14 mouse cellular contexts compared by ENCODE assay signal in genomic region chr13:77046416-77046815, GRCm38 (mm10).
A peak's percentile ranks its signal among the peaks of the same experiment; 100 is the strongest.
DNase-seq lines count a peak whose midpoint lies in the region; ATAC-seq and TF ChIP-seq lines count a peak whose summit lies in the region.
"Had no signal": no experiment of that assay in that cellular context is flagged by ENCODE, and none has a peak within 500 bp of the region (broad histone marks: within the 10 kb centered on the region; RNA-seq: fewer than 3 reads in every experiment).

No protein-coding gene starts in this region.

- H3K4me2 ChIP-seq in forebrain, embryonic 15.5 days (replicated peaks), result peak overlapping the region; percentile 36
- no peak overlapping the region for H3K4me2 ChIP-seq in lung, postnatal 0 days (replicated peaks; ENCODE audit: low read depth, low read length)
- H3K4me2 ChIP-seq: kidney, embryonic 15.5 days; liver, embryonic 13.5 days had no signal

- peak; percentile 78 for DNase-seq in heart, adult 11 months
- DNase-seq in heart, adult 2 months, result no peak
- peak; percentile 47 for DNase-seq in brain, adult 2 months (ENCODE audit: low read depth, low spot score)
- peak; percentile 9 to 13 for DNase-seq in left cerebral cortex, postnatal 14 days (ENCODE audit: low spot score in 2 of 2)
- no peak for DNase-seq in thymus, postnatal 0 days (ENCODE audit: low spot score)
- no peak for DNase-seq in kidney, adult 8-10 months
- no peak for DNase-seq in lung, postnatal 0 days (ENCODE audit: low spot score)
- DNase-seq: adrenal gland, postnatal 25 days; gastrocnemius, postnatal 36 days; liver, embryonic 13.5 days had no signal

- TF ChIP-seq EP300 in heart, adult 2 months (IDR thresholded peaks at IDR 0.05; ENCODE audit: insufficient read depth, low read depth, low read length), result no peak
- no peak for TF ChIP-seq EP300 in lung, postnatal 0 days (IDR thresholded peaks at IDR 0.05)

- H3K4me1 ChIP-seq in heart, adult 2 months (ENCODE audit: control insufficient read depth, insufficient read depth, low read length), result no peaks in the 10 kb centered on the region; the same call in 1 of the 2 replicates
- H3K4me1 ChIP-seq in forebrain, embryonic 15.5 days, result peaks cover 15% of the 10 kb centered on the region; the same call in 1 of the 2 replicates
- no peaks in the 10 kb centered on the region for H3K4me1 ChIP-seq in lung, postnatal 0 days (ENCODE audit: insufficient read depth, low read depth, low read length)
- H3K4me1 ChIP-seq: kidney, embryonic 15.5 days; liver, embryonic 13.5 days had no signal

- H3K9ac ChIP-seq in heart, adult 2 months (ENCODE audit: low read depth, low read length), result no peak overlapping the region
- peak overlapping the region; percentile 42 for H3K9ac ChIP-seq in forebrain, embryonic 15.5 days (replicated peaks)
- H3K9ac ChIP-seq in lung, postnatal 0 days (replicated peaks; ENCODE audit: low read depth), result no peak overlapping the region
- H3K9ac ChIP-seq: kidney, embryonic 15.5 days; liver, embryonic 13.5 days had no signal

- no peaks in the 10 kb centered on the region for H3K79me2 ChIP-seq in heart, adult 2 months (replicated peaks; ENCODE audit: control insufficient read depth, insufficient read depth, low read length)

- H3K4me3 ChIP-seq in heart, adult 2 months, result no peak overlapping the region
- peak overlapping the region; percentile 36 for H3K4me3 ChIP-seq in forebrain, embryonic 15.5 days
- H3K4me3 ChIP-seq in lung, postnatal 0 days (ENCODE audit: low read depth, low read length), result no peak overlapping the region
- H3K4me3 ChIP-seq: kidney, embryonic 15.5 days; liver, embryonic 13.5 days had no signal

- peak; percentile 44 for ATAC-seq in forebrain, embryonic 15.5 days (replicated peaks)
- ATAC-seq in lung, postnatal 0 days, result no peak
- ATAC-seq: CD4-positive, CD25-positive, alpha-beta regulatory T cell, adult 4 months; Patski had no signal

- WGBS in heart, adult 2 months, result 32% methylated on average over 10 of the region's 10 CpGs
- WGBS in forebrain, embryonic 15.5 days, result 44% methylated on average over 10 of the region's 10 CpGs
- WGBS in lung, postnatal 0 days, result 70% methylated on average over 10 of the region's 10 CpGs

- no peak for TF ChIP-seq POLR2A in heart, adult 2 months (IDR thresholded peaks at IDR 0.05; ENCODE audit: insufficient read depth, low read depth, low read length)

- no peaks in the 10 kb centered on the region for H3K9me3 ChIP-seq in forebrain, embryonic 15.5 days
- no peaks in the 10 kb centered on the region for H3K9me3 ChIP-seq in lung, postnatal 0 days (ENCODE audit: low read length)
- H3K9me3 ChIP-seq: kidney, embryonic 15.5 days; liver, embryonic 13.5 days had no signal

- intact Hi-C loops in heart, adult 2 months (cut with DNase I), result loop anchor here (10.0 kb wide), 1 partner anchor 1138 kb away; no protein-coding TSS in a partner anchor
- intact Hi-C loops in left cerebral cortex, postnatal 14 days (cut with DNase I), result loop anchor here (5.0 kb wide), 2 partner anchors 1136 to 1156 kb away; no protein-coding TSS in a partner anchor

- H3K27me3 ChIP-seq in heart, adult 2 months (ENCODE audit: control insufficient read depth, insufficient read depth, low read length), result no peaks in the 10 kb centered on the region
- H3K27me3 ChIP-seq in forebrain, embryonic 15.5 days, result no peaks in the 10 kb centered on the region
- no peaks in the 10 kb centered on the region for H3K27me3 ChIP-seq in lung, postnatal 0 days (replicated peaks; ENCODE audit: insufficient read depth, low read length)
- H3K27me3 ChIP-seq: kidney, embryonic 15.5 days; liver, embryonic 13.5 days; Patski had no signal

- H3K36me3 ChIP-seq in heart, adult 2 months (ENCODE audit: control insufficient read depth, insufficient read depth, low read length), result no peaks in the 10 kb centered on the region; the same call in 1 of the 2 replicates
- H3K36me3 ChIP-seq in forebrain, embryonic 15.5 days, result no peaks in the 10 kb centered on the region
- H3K36me3 ChIP-seq in lung, postnatal 0 days (ENCODE audit: insufficient read depth, low read length), result no peaks in the 10 kb centered on the region

- H3K27ac ChIP-seq in heart, adult 2 months, result no peak overlapping the region
- peak overlapping the region; percentile 78 for H3K27ac ChIP-seq in forebrain, embryonic 15.5 days (replicated peaks)
- H3K27ac ChIP-seq in lung, postnatal 0 days (ENCODE audit: low read length), result no peak overlapping the region
- H3K27ac ChIP-seq: kidney, embryonic 15.5 days; liver, embryonic 13.5 days had no signal

- TF ChIP-seq CTCF in heart, adult 2 months (IDR thresholded peaks at IDR 0.05), result no peak
- no peak for TF ChIP-seq CTCF in lung, postnatal 0 days (IDR thresholded peaks at IDR 0.05)

Comparison
In these comparisons a context has a peak if more than half of its experiments do, and no peak if none do; other contexts are left out.
1. DNase-seq: peak in heart, adult 11 months (single experiment), brain, adult 2 months (single experiment) and left cerebral cortex, postnatal 14 days (2 of 2); none in heart, adult 2 months (0 of 2), thymus, postnatal 0 days (single experiment), kidney, adult 8-10 months (0 of 2) and lung, postnatal 0 days (single experiment).